Mouse (Mus musculus) telencephalon, adult 2 months (tissue): ENCODE measurements around the gene Pde9a.
A peak's percentile ranks its signal among the peaks of the same experiment; 100 is the strongest.

Experiments
- DNase-seq: peaks from one replicate; pipeline ENCODE4 v3.0.0-alpha.2; 2011; ENCODE audit warnings: low read depth, low spot score

The Pde9a gene

DNA sequence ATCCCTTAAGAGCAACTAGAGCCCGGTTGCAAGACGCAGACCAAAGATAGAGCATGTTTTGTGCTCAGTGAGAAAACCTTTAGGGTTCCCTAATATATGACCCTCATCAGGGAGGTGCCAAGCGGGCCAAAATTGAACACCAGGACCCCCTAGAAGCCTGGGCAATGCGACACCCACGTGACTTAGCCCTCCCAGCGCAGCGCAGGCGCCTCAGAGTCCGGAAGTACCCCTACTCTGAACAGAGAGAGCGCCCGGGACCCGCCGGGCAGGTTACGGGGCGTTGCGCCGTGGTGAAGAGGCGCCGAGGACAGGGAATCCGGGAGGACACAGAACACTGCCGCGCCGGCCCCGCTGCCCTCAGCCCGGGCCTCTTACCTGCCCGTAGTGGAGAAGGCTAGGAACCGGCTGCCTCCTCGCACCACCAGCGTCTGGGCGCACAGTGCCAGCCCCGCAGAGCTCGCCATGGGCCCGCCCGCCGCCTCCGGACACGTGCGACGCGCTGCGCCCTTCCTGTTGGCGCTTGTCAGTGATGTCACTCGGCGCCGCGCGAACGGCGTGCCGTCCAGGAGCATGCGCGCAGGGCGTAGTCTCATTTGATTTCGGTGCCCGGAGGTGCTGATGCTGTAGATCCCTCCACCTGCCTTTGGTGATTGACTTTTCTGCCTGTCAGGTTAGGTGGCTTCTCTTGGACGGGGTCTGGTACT, 125.9 kb downstream of the Pde9a start:
- DNase-seq = peak; percentile 87

DNA sequence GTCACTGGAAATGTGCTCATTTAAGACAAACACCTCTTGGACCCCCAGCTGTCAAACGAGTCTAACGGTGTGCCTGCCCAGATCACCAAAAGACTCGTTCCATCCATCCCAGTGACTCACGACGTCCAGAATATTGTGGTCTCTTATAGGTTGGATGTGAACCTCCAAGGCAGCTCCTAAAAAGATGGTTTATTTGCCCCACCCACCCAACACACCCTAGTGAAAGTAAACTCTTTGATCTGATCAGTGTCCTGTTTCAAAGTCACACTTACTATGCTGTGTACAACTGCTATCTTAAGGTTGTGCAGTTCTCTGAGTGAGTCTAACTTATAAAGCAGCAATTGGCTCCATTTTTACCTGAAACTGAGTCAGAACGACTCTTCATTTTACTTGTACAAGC, 126.6 kb downstream of the Pde9a start:
- no peak for DNase-seq

DNA sequence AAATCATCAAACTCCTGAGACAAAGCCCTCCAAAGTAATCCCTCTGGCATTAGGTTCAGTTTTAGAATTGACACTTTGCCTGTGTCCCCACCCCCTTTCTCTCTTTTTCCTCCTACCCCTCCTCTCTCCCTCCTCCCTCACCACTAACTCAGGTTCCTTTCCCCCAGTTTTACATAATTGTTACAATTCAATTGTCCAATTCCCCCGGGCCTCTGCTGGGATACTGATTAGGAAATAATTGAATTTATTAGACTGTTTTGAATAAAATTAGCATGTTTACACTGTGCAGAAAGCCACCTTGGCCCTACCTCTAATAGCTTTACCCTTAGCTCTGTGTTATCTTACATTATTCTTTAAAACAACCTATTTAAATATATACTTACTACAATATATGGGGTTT, 128.7 kb downstream of the Pde9a start:
- no peak for DNase-seq

DNA sequence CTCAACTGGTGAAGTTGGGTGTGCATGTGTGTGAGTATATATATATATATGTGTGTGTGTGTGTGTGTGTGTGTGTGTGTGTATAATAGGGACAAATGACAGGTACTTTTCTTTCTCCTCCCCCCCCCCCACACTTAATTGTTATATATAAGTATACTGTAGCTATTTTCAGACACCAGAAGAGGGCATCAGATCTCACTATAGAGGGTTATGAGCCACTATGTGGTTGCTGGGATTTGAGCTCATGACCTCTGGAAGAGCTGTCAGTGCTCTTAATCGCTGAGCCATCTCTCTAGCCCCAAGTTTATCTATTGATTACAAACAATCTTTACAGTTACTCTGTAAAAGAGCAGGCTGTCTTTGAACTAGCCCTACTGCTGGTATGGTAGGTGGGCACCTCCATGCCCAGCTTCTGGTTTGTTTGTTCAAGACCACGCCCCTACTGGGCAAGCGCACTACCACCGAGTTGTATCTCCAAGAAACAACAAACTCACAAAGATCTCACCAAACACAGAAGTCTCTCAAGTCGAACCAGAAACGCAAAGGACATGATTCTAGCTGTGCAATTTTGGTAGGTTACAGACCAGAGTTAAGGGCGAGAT, 133.4 kb downstream of the Pde9a start:
- DNase-seq = no peak

DNA sequence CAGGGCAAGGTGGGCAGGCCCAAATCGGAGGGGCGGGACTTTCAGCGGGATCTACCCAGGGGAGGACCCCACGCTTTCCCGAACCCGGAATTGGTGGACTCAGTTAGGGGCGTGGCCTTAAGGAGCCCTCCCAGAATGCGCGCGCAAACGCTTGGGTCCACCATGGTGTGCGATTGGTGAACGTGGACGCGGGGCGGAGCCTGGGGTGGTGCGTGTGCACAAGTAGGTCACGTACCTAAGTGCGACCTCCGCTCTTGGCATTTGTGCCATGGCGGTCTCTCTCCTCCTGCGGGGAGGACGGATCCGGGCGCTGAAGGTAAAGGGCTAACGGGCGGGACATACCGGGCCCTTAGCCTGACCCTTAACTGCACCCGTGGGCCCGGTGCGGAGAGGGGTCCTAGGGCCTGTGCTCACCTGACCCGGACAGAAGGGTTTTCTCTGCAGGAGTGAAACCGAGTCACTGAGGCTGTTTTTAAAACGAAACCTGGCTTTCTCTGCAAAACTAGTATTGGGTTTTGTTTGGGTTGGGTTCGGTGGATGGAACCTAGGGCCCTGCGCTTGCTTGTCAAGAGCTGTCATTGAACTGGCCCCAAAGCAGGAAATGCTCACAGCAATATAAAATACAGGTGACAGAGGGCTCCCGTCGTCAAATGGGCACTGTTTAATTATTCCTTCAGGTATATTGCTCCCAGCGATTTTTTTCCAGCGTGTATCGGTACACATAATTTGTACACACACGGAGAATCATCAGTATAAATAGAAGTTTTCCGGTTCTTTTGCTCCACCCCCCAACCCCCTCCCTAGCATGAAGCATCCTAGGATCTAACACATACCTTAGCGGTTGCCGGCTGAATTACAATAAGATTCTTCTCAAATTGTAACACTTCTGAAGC, 134.2 kb downstream of the Pde9a start, which contains the start of the genes Wdr4 and Ndufv3:
Gene Wdr4 (minus strand): TSS at position 35 of the 893 bp plus-strand sequence.
Gene Ndufv3 (plus strand): TSS at position 170 of the 893 bp plus-strand sequence.
- peak; percentile 99 for DNase-seq

DNA sequence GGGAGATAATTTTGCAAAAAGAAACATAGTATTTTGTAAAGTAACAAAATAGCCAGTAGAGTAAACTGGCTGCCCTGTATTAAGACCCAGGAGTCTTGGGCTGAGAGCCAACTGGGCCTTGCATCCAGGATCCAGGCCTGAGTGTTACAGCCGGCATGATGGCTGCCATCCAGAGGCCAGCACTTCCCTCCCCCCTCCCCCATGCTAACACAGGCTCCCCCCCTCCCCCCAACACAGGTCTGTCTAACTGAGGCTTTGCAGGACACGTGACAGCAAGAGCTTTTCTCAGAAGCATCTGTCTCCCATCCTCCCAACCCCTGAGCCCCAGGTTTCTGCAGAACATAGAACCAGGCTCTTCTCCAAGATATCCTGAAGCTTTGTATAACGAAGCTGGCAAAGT, 134.9 kb downstream of the Pde9a start:
- no peak for DNase-seq

DNA sequence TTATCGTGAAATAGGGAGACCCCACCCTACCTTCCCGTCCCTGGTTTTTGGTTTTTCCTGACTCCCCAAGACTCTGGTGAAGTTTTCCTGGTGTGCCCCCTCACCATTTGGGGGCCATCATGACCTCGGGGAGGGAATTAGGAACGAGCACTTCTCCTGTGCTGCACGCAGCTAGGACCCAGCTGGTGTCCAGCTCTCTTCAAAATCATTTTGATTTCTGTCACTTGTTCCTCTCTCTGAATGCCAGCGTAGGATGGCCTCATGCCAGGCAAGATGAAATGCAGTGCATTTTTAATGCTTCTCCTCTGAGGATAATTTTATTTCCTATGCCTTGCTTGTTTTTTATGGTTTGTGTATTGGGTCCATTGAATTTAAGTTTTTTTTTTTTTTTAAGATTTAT, 135.9 kb downstream of the Pde9a start:
- no peak for DNase-seq

DNA sequence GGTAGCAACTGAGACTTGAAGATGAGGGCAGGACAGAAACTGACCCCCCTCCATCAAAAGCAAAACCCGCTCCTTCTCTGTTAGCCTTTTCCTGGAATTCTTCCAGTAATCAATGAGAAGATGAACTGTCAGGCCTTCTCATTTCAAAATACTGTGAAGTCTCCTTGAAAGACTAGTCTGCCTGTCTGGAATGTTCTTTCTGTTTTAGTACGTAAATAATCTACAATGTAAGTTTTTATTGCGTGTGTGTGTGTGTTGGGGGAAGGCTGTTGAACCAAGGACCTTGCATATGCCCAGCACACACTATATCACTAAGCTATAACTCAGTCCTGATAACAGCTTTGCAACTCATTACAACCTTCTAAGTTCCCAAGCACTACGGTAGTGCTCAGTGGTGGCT, 139.1 kb downstream of the Pde9a start:
- no peak for DNase-seq

DNA sequence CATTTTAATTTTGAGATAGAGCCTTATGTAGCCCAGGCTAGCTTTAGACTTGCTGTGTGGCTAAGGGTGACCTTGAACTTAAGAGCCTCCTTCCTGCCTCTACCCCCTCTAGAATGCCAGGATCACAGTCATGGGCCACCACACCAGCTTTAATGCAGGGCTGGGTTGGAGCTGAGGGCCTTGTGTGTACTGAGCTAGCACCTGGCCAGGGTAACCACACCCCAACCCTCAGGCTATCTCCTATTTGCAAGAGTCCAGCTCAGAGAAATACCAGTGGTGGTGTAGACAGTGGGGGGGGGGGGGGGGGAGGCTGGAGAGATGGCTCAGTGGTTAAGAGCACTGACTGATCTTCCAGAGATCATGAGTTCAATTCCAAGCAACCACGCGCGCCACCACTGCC, 139.8 kb downstream of the Pde9a start:
- no peak for DNase-seq
